Mouse (Mus musculus) limb, embryonic 14.5 days (tissue): Measurements from ENCODE around the gene Gramd1a. TPM values are rescaled to one million over a fixed set of nuclear protein-coding genes. Genes with fewer than 3 reads are reported as not detected.

Experiments
- ATAC-seq: fragments of 200-750 bp; cut with Nextera tagmentation; 2 replicates; pipeline ENCODE4 v1.8.0; 2017; ENCODE audit warnings: low read depth, moderate number of reproducible peaks, moderate TSS enrichment; ENCODE audit not compliant: low FRiP score
- DNase-seq: peaks from one replicate; pipeline ENCODE4 v3.0.0-alpha.2; 2015; ENCODE audit warnings: low spot score
- H3K27ac ChIP-seq: fragments of 300-500 bp; sonication (generic); replicated peaks from 2 replicates; pipeline ENCODE4 v1.5.1; 2014; ENCODE audit warnings: low read depth, mild to moderate bottlenecking, low read length, moderate library complexity, mixed read lengths
- H3K27me3 ChIP-seq: fragments of 300-500 bp; sonication (generic); 2 replicates; pipeline ENCODE4 v1.6.1; 2014; ENCODE audit warnings: low read length, mixed read lengths; ENCODE audit not compliant: control insufficient read depth, insufficient read depth
- H3K36me3 ChIP-seq: fragments of 300-500 bp; sonication (generic); 2 replicates; pipeline ENCODE4 v1.6.1; 2014; ENCODE audit warnings: mild to moderate bottlenecking, low read length, moderate library complexity, mixed read lengths; ENCODE audit not compliant: control insufficient read depth, insufficient read depth
- H3K4me1 ChIP-seq: fragments of 300-500 bp; sonication (generic); 2 replicates; pipeline ENCODE4 v1.6.1; 2014; ENCODE audit warnings: antibody characterized with exemption, low read length, mixed read lengths; ENCODE audit not compliant: control insufficient read depth, insufficient read depth
- H3K4me2 ChIP-seq: fragments of 300-500 bp; sonication (generic); replicated peaks from 2 replicates; pipeline ENCODE4 v1.6.1; 2014; ENCODE audit warnings: low read depth, mild to moderate bottlenecking, low read length, moderate library complexity; ENCODE audit not compliant: severe bottlenecking
- H3K4me3 ChIP-seq: fragments of 300-500 bp; sonication (generic); replicated peaks from 2 replicates; pipeline ENCODE4 v1.5.1; 2014; ENCODE audit warnings: low read length
- H3K9ac ChIP-seq: fragments of 300-500 bp; sonication (generic); 2 replicates; pipeline ENCODE4 v1.6.1; 2014; ENCODE audit warnings: mild to moderate bottlenecking, low read depth, low read length, moderate library complexity; ENCODE audit not compliant: severe bottlenecking
- H3K9me3 ChIP-seq: fragments of 300-500 bp; sonication (generic); 2 replicates; pipeline ENCODE4 v1.6.1; 2016; ENCODE audit warnings: low read length; ENCODE audit not compliant: control insufficient read depth
- POLR2A ChIP-seq: fragments of 200-500 bp; IDR thresholded peaks from 2 replicates; pipeline ENCODE4 v1.8.0; 2012; ENCODE audit warnings: inconsistent platforms, mild to moderate bottlenecking, moderate library complexity, borderline replicate concordance; ENCODE audit not compliant: insufficient read depth, insufficient read length; ENCODE audit errors: extremely low read depth
- whole genome bisulfite sequencing: fragments of 180-500 bp; shearing (Covaris S2); extraction: QIAGEN DNeasy Blood & Tissue Kit; methylation state at CpG from one replicate; pipeline ENCODE4 v1.1.7; 2014; 5-methylcytosine and 5-hydroxymethylcytosine counted together
- polyA plus RNA-seq, 2 experiments: library from polyadenylated mRNA; depleted of rRNA in 1 of 2; stranded (reverse) in 1 of 2; unstranded in 1 of 2; fragments of >200 nt; fragmentation: Nextera tagmentation in 1 of 2; extraction: Ambion mirVana in 1 of 2; gene quantifications; 2 replicates each; pipeline versions ENCODE4 v1.2.1 to v1.2.3; 2012 to 2014

Gramd1a gene
- polyA plus RNA-seq, 2 experiments, result 59.8 to 157 TPM

DNA sequence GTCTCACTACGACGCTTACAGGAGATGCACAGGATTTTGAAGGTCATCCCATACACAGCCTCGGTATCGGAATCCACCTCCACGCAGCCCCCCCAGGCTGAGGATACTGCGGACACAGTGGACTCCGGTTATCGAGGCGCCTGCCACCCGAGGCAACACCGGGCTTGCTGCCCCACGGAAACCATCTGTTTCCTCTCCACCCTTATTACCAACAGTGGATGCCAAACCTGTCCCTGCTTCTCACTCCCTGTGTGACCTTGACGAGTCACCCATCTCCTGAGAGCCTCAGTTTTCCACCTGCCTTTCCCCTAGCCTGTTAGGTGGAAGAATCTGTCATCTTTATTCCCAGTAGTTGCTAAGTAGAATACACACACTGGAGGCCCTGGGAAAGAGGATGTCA lies 30.6 kb downstream of the Gramd1a start:
- no peaks in the 10 kb centered on the region for H3K9me3 ChIP-seq
- H3K9ac ChIP-seq, result no peak overlapping the region
- no peak overlapping the region for H3K4me2 ChIP-seq
- H3K4me1 ChIP-seq, result peaks cover 7% of the 10 kb centered on the region; the same call in 1 of the 2 replicates
- DNase-seq, result no peak
- WGBS, result 81% methylated on average over 13 of the region's 13 CpGs
- ATAC-seq, result no peak
- H3K27ac ChIP-seq, result no peak overlapping the region
- H3K36me3 ChIP-seq, result peaks cover 20% of the 10 kb centered on the region
- peaks cover 32% of the 10 kb centered on the region; the same call in 1 of the 2 replicates for H3K27me3 ChIP-seq
- peak overlapping the region; percentile 65; the same call in 1 of the 2 replicates for H3K4me3 ChIP-seq
- TF ChIP-seq POLR2A, result no peak

GRCm38 (mm10) chr7:31124381-31124780 lies 31.3 kb downstream of the Gramd1a start:
- ATAC-seq (no peak), DNase-seq (no peak)
- peaks cover 32% of the 10 kb centered on the region; the same call in 1 of the 2 replicates for H3K27me3 ChIP-seq
- H3K9ac ChIP-seq, result no peak overlapping the region
- 88% methylated on average over 5 of the region's 5 CpGs for WGBS
- TF ChIP-seq POLR2A, result no peak
- H3K36me3 ChIP-seq, result peaks cover 13% of the 10 kb centered on the region
- no peaks in the 10 kb centered on the region for H3K9me3 ChIP-seq
- H3K4me1 ChIP-seq, result peaks cover 7% of the 10 kb centered on the region; the same call in 1 of the 2 replicates
- no peak overlapping the region for H3K4me3 ChIP-seq
- no peak overlapping the region for H3K4me2 ChIP-seq
- no peak overlapping the region for H3K27ac ChIP-seq

- no peak for ATAC-seq
- 0 out of 2 replicates have a peak, but pooled peaks cover 6% of the 10 kb centered on the region for H3K36me3 ChIP-seq
- no peak overlapping the region for H3K4me2 ChIP-seq
- 86% methylated on average over 3 of the region's 3 CpGs for whole genome bisulfite sequencing
- H3K4me3 ChIP-seq, result no peak overlapping the region
- TF ChIP-seq POLR2A, result no peak
- H3K27ac ChIP-seq, result no peak overlapping the region
- H3K9me3 ChIP-seq, result no peaks in the 10 kb centered on the region
- peaks cover 7% of the 10 kb centered on the region; the same call in 1 of the 2 replicates for H3K4me1 ChIP-seq
- H3K9ac ChIP-seq, result no peak overlapping the region
- H3K27me3 ChIP-seq, result peaks cover 32% of the 10 kb centered on the region; the same call in 1 of the 2 replicates
- no peak for DNase-seq
Observed at GRCm38 (mm10) chr7:31123697-31124096, 32.0 kb downstream of the Gramd1a start.

DNA sequence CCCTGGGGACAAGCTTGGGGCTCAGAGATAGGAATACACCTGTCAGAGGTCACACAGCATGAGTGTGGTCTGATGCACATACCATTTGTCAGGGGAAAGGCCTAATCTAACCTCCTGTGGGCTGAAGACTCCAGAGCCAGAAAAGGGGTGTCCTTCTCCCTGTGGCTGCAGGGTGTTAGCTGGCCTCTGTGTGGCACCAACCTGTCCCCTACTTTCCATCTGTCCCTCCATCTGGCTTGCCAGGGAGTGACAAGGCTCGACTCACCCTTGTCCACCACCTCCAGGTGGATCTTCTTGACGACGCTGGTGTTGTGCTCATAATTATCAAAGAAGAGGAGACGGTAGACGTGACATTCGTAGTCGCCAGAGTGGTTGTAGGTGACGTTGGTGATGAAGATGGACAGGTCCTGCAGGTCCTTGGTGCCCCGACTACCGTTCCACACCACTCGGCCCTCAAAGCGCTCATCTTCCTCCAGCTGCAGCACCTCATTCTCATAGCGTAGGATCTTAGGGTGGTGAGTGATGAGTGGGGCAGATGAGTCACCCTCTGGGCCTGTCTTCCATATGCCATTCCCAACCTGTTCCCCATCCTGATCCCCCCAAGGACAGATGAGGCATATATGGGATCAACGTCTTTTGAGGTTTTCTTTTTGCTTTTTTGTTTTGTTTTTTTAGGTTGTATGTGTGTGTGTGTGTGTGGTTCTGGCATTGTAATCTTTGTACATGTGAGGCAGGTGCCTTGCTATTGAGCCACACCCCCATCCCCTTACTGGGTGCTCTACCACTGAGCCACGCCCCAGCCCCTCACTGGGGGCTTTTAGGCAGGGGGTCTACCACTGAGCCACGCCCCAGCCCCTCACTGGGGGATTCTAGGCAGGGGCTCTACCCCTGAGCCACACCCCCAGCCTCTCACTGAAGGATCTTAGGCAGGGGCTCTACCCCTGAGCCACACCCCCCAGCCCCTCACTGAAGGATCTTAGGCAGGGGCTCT lies 32.8 kb downstream of the Gramd1a start:
- Histone ChIP-seq H3K4me2 (no peak overlapping the region), H3K27ac (no peak overlapping the region), H3K9me3 (no peaks in the 10 kb centered on the region), H3K36me3 (no peaks in the 10 kb centered on the region), H3K9ac (no peak overlapping the region), H3K4me1 (peaks cover 7% of the 10 kb centered on the region; the same call in 1 of the 2 replicates), H3K27me3 (peaks cover 25% of the 10 kb centered on the region; the same call in 1 of the 2 replicates), H3K4me3 (no peak overlapping the region)
- no peak for ATAC-seq
- no peak for TF ChIP-seq POLR2A
- WGBS, result 85% methylated on average over 16 of the region's 16 CpGs
- no peak for DNase-seq

GRCm38 (mm10) chr7:31119556-31119955 lies 36.1 kb downstream of the Gramd1a start:
- no peak for TF ChIP-seq POLR2A
- no peak for ATAC-seq
- no peak for DNase-seq
- Histone ChIP-seq H3K9me3 (no peaks in the 10 kb centered on the region), H3K4me3 (no peak overlapping the region), H3K36me3 (no peaks in the 10 kb centered on the region), H3K27me3 (no peaks in the 10 kb centered on the region), H3K4me2 (no peak overlapping the region), H3K27ac (no peak overlapping the region), H3K4me1 (peaks cover 9% of the 10 kb centered on the region), H3K9ac (no peak overlapping the region)
- 78% methylated on average over 5 of the region's 5 CpGs for WGBS
